Mouse (Mus musculus) urinary bladder, postnatal 4 days (tissue): ENCODE data around the gene Parp14.
A peak's percentile ranks its signal among the peaks of the same experiment; 100 is the strongest.

ENCODE experiments used
- DNase-seq, 2 experiments: peaks; one replicate each; pipeline ENCODE4 v3.0.0; 2021 to 2022; ENCODE audit warnings: low spot score in 2 of 2

Gene Parp14

GRCm38 (mm10) chr16:35870581-35871047, 730 bp downstream of the Parp14 start:
- DNase-seq = no peak

DNA sequence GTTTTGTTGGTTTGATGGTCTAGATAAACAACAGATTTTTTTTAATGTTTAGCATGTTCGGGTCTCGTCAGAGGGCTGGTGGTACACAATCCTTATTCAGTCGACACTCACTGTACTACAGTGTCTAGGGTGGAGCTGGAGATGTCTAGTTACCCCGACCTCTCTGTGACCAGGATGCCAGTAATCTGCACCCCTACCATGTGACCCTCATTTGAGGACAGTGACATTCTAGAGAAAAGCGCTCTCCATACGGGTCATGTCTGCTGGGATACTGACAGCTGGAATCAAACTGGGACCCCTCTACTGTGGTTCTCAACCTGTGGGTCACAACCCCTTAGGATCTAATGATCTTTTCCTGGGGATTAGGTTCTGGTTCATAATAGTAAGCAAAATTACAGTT, 1.7 kb downstream of the Parp14 start:
- DNase-seq = no peak

GRCm38 (mm10) chr16:35869126-35869525, 2.2 kb downstream of the Parp14 start:
- DNase-seq = no peak

DNA sequence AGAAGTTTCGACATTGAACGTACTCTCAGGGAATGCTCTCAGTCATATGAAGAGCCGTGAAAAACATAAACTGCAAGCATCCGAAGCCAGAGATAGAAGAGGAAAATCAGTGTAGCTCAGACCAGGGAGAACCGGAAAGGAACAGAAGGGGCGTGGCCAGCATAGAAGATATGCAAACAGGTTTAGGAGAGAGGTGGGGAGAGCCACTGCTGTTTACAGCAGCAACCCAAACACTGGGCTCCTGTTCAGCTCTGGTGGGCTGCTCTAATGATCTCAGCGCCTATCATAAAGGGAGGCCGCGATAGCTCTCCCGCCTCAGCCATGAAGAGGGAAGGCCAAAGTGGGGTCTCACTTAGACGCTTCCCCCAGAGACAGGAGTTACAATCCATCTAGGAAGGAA, 3.6 kb downstream of the Parp14 start:
- no peak for DNase-seq

GRCm38 (mm10) chr16:35862057-35862456, 9.3 kb downstream of the Parp14 start:
- no peak for DNase-seq

DNA sequence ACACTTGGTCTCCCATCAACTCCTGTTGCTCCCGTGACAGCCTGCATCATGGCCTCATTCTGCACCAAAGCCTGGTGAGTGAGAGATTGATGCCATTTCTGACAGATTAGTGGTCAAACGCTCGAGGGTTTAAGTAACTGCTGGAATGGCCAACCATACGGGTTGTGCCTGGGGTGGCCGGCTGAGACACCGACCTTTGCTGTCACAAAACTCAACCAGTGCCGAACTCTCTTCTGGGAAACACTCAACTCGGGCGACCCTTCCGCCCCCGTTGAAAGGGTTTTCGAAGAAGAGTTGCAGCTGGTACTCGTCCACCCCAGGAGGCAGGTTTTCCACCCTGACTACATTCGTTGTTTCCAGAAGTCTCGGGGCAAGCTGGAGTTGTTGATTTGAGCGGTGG, 11.1 kb downstream of the Parp14 start:
- DNase-seq = no peak

DNA sequence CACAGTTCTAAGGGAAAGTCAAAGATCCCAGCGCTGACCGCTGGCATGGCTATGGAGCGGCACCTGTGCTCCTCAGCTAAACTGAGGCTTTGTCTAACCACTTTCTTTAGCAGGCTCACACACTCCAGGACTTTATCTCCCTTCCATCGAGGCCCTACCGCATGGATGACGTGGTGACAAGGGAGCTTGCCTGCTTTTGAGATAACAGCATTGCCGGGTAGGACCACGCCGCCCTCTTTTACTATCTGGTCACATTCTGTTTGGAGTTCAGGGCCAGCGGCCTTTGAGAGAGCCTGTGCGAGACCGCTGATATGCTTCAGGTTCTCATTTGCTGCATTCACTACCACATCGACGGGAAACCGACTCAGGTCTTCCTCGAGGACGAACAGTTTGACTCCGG, 14.6 kb downstream of the Parp14 start:
- no peak for DNase-seq

- no peak for DNase-seq
Observed at GRCm38 (mm10) chr16:35855846-35856245, 15.5 kb downstream of the Parp14 start.

- no peak for DNase-seq
Observed at GRCm38 (mm10) chr16:35847138-35847537, 24.2 kb downstream of the Parp14 start.

GRCm38 (mm10) chr16:35839680-35840079, 31.7 kb downstream of the Parp14 start:
- no peak for DNase-seq

- no peak for DNase-seq
Observed at GRCm38 (mm10) chr16:35834653-35835052, 36.7 kb downstream of the Parp14 start.

- no peak for DNase-seq
Observed at GRCm38 (mm10) chr16:35832926-35833325, 38.4 kb downstream of the Parp14 start.

DNA sequence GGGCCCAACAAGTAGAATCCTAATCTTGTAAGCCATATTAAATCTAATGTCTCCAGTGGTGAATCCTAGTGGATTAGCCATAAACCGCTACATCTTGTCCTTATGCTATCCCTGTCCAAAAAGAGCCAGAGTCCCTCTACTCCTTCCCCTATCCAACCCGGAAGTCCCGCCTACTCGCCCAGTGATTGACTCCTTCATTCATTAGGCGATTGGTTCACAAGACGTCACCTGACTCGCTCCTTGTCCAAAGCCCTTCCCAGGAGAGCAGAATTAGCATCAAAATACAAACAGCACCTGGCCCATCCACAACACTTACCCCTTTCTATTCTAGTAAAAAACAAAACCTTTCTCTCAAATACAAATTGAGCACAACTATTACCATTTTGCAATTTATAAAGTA, 41.3 kb downstream of the Parp14 start:
- no peak for DNase-seq

DNA sequence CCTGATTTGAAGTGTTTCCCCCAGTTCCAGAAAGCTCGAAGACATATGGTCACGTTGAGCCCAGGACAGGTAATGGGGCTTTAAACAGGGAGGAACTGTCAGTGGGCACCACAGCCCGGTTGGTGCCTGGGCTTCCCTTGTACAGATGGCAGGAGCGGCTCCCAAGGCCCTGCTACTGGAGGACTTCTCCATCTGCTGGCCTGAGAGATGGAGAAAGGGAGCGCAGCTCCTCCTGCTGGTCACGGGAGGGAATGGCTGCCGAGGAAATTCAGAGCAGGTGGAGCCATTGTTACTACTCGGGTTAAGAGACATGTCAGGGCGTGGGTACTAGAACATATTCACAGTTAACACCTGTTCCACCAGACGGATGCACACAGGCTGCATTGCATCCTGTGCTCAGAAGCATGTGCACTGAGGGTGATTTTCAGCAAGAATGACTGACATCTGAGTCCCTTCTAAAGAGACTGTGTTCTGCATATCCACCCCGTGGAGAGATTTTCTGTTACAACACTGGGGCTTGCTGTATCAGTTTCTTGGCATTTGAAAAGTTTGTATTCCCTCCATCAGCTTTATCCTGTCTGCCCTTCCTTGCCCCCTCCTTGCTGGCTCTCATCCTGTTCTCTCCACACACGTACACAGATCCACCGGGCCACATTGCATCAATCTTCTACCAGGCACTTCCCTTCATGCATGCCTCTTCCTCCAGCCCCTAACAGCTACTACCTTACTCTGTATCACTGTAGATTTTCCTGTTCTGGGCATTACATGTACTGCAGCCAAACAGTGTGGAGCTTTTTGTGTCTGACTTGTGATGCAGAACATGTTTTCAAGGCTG, 53.9 kb downstream of the Parp14 start:
- peak; percentile 70 to 79 for DNase-seq

DNA sequence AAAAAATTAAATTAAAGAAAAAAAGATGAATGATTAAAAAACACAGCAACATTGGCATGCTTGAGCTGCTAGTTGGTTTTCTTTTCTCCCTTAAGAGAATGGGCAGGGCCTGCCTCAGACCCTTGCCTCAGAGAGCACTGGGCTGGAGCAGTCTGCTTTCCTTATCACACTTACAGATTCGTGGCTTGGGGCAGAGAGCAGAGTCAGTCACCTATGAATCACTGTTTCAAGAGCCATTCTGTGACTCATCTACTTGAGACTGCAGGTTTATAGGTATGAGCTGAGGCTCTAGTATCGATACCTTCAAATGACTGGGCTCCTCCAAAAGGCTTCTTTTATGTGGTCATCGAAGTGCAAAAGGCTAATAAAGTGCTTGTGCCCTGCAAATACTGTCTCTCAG, 58.2 kb downstream of the Parp14 start:
- no peak for DNase-seq

DNA sequence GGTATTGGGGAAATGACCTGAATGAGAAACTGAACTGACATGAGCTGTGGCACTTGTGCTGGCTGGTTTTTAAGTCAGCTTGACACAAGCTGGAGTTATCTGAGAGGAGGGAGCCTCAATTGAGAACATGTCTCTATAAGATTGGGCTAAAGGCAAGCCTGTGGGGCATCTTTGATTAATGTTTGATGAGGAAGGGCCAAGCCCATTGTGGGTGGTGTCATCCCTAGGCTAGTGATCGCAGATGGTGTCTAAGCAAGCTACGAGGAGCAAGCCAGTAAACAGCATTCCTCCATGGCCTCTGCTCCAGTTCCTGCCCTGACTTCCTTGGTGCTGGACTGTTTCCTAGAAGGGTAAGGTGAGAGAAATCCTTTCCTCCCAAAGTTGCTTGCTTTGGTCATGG, 62.5 kb downstream of the Parp14 start:
- no peak for DNase-seq

DNA sequence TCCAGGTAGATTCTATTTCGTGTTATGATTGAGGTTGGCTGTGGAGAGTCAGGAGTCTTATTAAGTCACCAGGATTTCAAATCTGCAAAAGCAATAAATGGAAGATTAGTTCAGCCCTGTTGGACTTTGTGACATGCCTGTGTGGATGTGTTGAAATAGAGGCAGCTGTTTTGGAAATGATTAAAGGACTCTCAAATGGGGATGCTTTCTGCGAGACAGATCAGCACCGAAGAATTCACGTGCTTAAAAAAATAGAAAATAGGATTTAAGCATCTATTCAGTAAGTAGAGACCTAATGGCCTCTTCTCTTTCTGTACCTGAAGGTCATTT, 63.7 kb downstream of the Parp14 start:
- no peak for DNase-seq

DNA sequence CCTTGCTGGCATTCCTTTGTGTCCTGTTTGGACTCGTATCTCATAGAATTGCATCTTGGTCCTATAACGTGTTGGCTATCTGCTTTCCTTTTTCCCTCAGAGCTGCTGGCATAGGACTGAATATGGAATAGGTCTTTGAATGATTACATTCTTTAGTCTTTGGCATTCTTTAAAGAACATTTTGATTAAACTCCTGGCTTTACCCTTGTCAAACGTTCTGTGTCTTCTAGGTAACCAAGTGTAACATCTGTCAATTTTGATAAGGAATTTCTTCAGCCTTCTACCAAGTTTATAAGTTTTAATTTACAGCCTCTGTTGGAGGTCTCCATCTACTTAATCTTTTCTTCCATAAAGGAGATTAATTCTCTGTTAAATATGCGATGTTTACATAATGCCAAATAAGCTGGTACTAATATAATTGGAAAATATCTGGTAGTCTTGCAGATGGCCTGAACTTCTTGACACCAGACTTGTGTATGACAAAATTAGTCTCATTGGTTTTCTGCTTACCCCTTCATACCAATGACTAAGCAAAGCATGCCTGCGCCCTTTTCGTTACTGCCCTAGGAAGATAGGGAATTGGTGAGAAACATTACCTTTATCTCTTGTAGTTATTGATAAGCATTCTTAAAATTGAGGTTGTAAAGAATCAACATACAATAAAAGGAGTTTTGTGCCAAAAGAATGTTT, 64.2 kb downstream of the Parp14 start:
- no peak for DNase-seq

DNA sequence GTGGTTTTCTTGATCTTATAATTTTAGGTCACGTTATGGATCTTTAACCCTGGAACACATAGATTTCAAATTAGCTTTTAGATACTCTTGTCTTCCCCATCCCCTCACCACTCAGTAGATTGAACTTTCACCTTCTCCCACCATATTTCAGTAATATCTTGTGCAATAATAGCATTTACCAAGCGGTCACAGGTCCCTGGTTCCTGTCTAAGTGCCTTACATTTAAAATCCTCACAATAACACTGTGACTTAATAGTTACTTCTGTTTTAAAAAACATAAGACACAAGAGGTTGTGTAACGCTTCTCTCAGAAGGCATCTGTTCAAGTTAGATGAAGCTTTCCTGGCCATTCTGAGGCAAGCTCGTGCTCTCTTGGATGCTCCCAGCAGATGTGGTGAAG, 67.6 kb downstream of the Parp14 start:
- DNase-seq = no peak

DNA sequence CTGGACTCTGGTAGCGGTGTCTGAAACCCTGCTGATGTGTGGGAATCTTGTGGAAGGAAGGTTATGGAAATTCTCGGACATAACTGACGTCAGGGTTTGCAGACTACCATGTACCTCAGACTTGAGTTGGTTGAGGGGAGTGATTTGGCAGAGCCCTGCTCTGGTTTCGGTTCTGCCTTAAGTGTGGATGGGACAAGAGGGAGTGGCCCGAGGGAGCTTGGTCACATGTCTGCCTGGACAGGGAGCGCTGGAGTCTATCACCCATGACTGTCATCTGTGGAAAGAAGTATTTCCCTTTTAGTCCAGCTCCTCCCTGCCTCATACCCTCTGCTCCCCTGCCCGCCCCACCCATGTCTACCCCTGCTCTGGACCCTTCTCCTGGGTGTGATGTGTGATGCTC, 69.2 kb downstream of the Parp14 start:
- no peak for DNase-seq

GRCm38 (mm10) chr16:35791962-35792521, 79.3 kb downstream of the Parp14 start:
- DNase-seq = no peak

- no peak for DNase-seq
Observed at GRCm38 (mm10) chr16:35788330-35788729, 83.0 kb downstream of the Parp14 start.

GRCm38 (mm10) chr16:35787568-35788189, 83.7 kb downstream of the Parp14 start:
- no peak for DNase-seq
